Mouse (Mus musculus): ENCODE measurements at regions not wholly inside any gene's neighbourhood (a gene's known extent, or its start where the extent isn't known, plus 50 kb on each side); places are given as distances from the start of the nearest gene placed in this dataset.

DNA sequence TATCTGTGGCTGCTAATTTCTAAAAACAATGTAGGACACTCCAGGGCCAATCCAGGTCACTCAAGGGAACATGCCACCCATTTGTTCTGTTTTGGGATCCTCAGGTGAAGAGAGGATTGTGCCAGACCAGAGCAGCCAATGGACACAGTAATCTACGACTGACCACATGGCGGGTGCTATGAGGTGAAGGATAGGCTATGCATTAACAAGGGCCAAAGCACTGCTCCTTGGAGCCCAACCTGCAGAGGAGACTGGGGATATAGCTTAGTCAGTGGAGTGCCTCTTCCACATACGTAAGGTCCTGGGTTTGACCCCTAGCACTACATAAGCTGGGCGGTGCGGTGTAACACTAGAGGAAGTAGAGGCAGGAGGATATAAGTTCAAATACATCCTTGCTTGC, 156.0 kb downstream of the Inhbb start:
- TF ChIP-seq CTCF (IDR thresholded peaks at IDR 0.05; ENCODE audit: low read depth) = no peak
- TF ChIP-seq EP300 (IDR thresholded peaks at IDR 0.05; ENCODE audit: low read depth) = no peak

Measured in liver, postnatal 0 days (tissue).